Mouse (Mus musculus): ENCODE measurements at regions not wholly inside any gene's neighbourhood (a gene's known extent, or its start where the extent isn't known, plus 50 kb on each side); places are given as distances from the start of the nearest gene placed in this dataset.

- Histone ChIP-seq H3K9ac (ENCODE audit: low read length) (no peak overlapping the region), H3K36me3 (ENCODE audit: control insufficient read depth, insufficient read depth, low read length) (no peaks in the 10 kb centered on the region), H3K4me3 (replicated peaks; ENCODE audit: low read length) (no peak overlapping the region), H3K27ac (ENCODE audit: low read length) (no peak overlapping the region), H3K27me3 (ENCODE audit: control insufficient read depth, insufficient read depth, low read length) (no peaks in the 10 kb centered on the region), H3K4me2 (ENCODE audit: low read depth, low read length) (no peak overlapping the region), H3K9me3 (replicated peaks; ENCODE audit: control insufficient read depth, low read length) (no peaks in the 10 kb centered on the region), H3K4me1 (ENCODE audit: control insufficient read depth, insufficient read depth, low read length) (no peaks in the 10 kb centered on the region)
- no peak for ATAC-seq (ENCODE audit: insufficient read depth, low FRiP score)
- WGBS = 64% methylated on average over 2 of the region's 2 CpGs
Observed at GRCm38 (mm10) chr2:117656546-117657175, 313.9 kb upstream of the Rasgrp1 start.

GRCm38 (mm10) chr2:117660217-117660924 lies 317.6 kb upstream of the Rasgrp1 start:
- no peaks in the 10 kb centered on the region for H3K9me3 ChIP-seq (replicated peaks; ENCODE audit: control insufficient read depth, low read length)
- no peaks in the 10 kb centered on the region for H3K27me3 ChIP-seq (ENCODE audit: control insufficient read depth, insufficient read depth, low read length)
- no peak overlapping the region for H3K4me3 ChIP-seq (replicated peaks; ENCODE audit: low read length)
- H3K27ac ChIP-seq (ENCODE audit: low read length) = no peak overlapping the region
- H3K4me2 ChIP-seq (ENCODE audit: low read depth, low read length) = no peak overlapping the region
- H3K4me1 ChIP-seq (ENCODE audit: control insufficient read depth, insufficient read depth, low read length) = no peaks in the 10 kb centered on the region
- no peaks in the 10 kb centered on the region for H3K36me3 ChIP-seq (ENCODE audit: control insufficient read depth, insufficient read depth, low read length)
- 79% methylated on average over 3 of the region's 3 CpGs for WGBS
- no peak overlapping the region for H3K9ac ChIP-seq (ENCODE audit: low read length)
- no peak for ATAC-seq (ENCODE audit: insufficient read depth, low FRiP score)

- no peak overlapping the region for H3K27ac ChIP-seq (ENCODE audit: low read length)
- H3K4me2 ChIP-seq (ENCODE audit: low read depth, low read length) = no peak overlapping the region
- H3K4me1 ChIP-seq (ENCODE audit: control insufficient read depth, insufficient read depth, low read length) = no peaks in the 10 kb centered on the region
- H3K4me3 ChIP-seq (replicated peaks; ENCODE audit: low read length) = no peak overlapping the region
- no peaks in the 10 kb centered on the region for H3K9me3 ChIP-seq (replicated peaks; ENCODE audit: control insufficient read depth, low read length)
- ATAC-seq (ENCODE audit: insufficient read depth, low FRiP score) = no peak
- no peaks in the 10 kb centered on the region for H3K36me3 ChIP-seq (ENCODE audit: control insufficient read depth, insufficient read depth, low read length)
- no peak overlapping the region for H3K9ac ChIP-seq (ENCODE audit: low read length)
- H3K27me3 ChIP-seq (ENCODE audit: control insufficient read depth, insufficient read depth, low read length) = no peaks in the 10 kb centered on the region
Observed at GRCm38 (mm10) chr2:117662653-117663052, 319.9 kb upstream of the Rasgrp1 start.

- H3K4me3 ChIP-seq (replicated peaks; ENCODE audit: low read length) = no peak overlapping the region
- H3K9me3 ChIP-seq (replicated peaks; ENCODE audit: control insufficient read depth, low read length) = no peaks in the 10 kb centered on the region
- H3K27me3 ChIP-seq (ENCODE audit: control insufficient read depth, insufficient read depth, low read length) = no peaks in the 10 kb centered on the region
- no peaks in the 10 kb centered on the region for H3K4me1 ChIP-seq (ENCODE audit: control insufficient read depth, insufficient read depth, low read length)
- no peak overlapping the region for H3K9ac ChIP-seq (ENCODE audit: low read length)
- no peaks in the 10 kb centered on the region for H3K36me3 ChIP-seq (ENCODE audit: control insufficient read depth, insufficient read depth, low read length)
- no peak for ATAC-seq (ENCODE audit: insufficient read depth, low FRiP score)
- WGBS = 61% methylated on average over 3 of the region's 3 CpGs
- no peak overlapping the region for H3K27ac ChIP-seq (ENCODE audit: low read length)
- no peak overlapping the region for H3K4me2 ChIP-seq (ENCODE audit: low read depth, low read length)
Observed at GRCm38 (mm10) chr2:117666528-117666927, 323.7 kb upstream of the Rasgrp1 start.

- Histone ChIP-seq H3K9ac (ENCODE audit: low read length) (no peak overlapping the region), H3K4me3 (replicated peaks; ENCODE audit: low read length) (no peak overlapping the region), H3K27ac (ENCODE audit: low read length) (no peak overlapping the region), H3K36me3 (ENCODE audit: control insufficient read depth, insufficient read depth, low read length) (no peaks in the 10 kb centered on the region), H3K4me2 (ENCODE audit: low read depth, low read length) (no peak overlapping the region), H3K9me3 (replicated peaks; ENCODE audit: control insufficient read depth, low read length) (no peaks in the 10 kb centered on the region), H3K27me3 (ENCODE audit: control insufficient read depth, insufficient read depth, low read length) (no peaks in the 10 kb centered on the region), H3K4me1 (ENCODE audit: control insufficient read depth, insufficient read depth, low read length) (no peaks in the 10 kb centered on the region)
- no peak for ATAC-seq (ENCODE audit: insufficient read depth, low FRiP score)
Observed at GRCm38 (mm10) chr2:117668137-117668536, 325.3 kb upstream of the Rasgrp1 start.

- 84% methylated on average over 1 of the region's 1 CpGs for WGBS
- no peak overlapping the region for H3K4me3 ChIP-seq (replicated peaks; ENCODE audit: low read length)
- peaks cover 5% of the 10 kb centered on the region; the same call in 1 of the 2 replicates for H3K4me1 ChIP-seq (ENCODE audit: control insufficient read depth, insufficient read depth, low read length)
- no peaks in the 10 kb centered on the region for H3K27me3 ChIP-seq (ENCODE audit: control insufficient read depth, insufficient read depth, low read length)
- H3K4me2 ChIP-seq (ENCODE audit: low read depth, low read length) = no peak overlapping the region
- no peaks in the 10 kb centered on the region for H3K36me3 ChIP-seq (ENCODE audit: control insufficient read depth, insufficient read depth, low read length)
- H3K9me3 ChIP-seq (replicated peaks; ENCODE audit: control insufficient read depth, low read length) = no peaks in the 10 kb centered on the region
- no peak for ATAC-seq (ENCODE audit: insufficient read depth, low FRiP score)
- H3K27ac ChIP-seq (ENCODE audit: low read length) = no peak overlapping the region
- H3K9ac ChIP-seq (ENCODE audit: low read length) = no peak overlapping the region
Observed at GRCm38 (mm10) chr2:117674877-117675276, 332.1 kb upstream of the Rasgrp1 start.

- no peak overlapping the region for H3K27ac ChIP-seq (ENCODE audit: low read length)
- ATAC-seq (ENCODE audit: insufficient read depth, low FRiP score) = 0 out of 2 replicates have a peak, but pooled peaks have one; percentile 37
- H3K4me2 ChIP-seq (ENCODE audit: low read depth, low read length) = no peak overlapping the region
Observed at GRCm38 (mm10) chr2:117678650-117679049, 335.8 kb upstream of the Rasgrp1 start.

GRCm38 (mm10) chr2:117685836-117686453 lies 343.1 kb upstream of the Rasgrp1 start:
- no peaks in the 10 kb centered on the region for H3K27me3 ChIP-seq (ENCODE audit: control insufficient read depth, insufficient read depth, low read length)
- no peak overlapping the region for H3K4me3 ChIP-seq (replicated peaks; ENCODE audit: low read length)
- no peaks in the 10 kb centered on the region for H3K36me3 ChIP-seq (ENCODE audit: control insufficient read depth, insufficient read depth, low read length)
- peak; percentile 60; the same call in 1 of the 2 replicates for ATAC-seq (ENCODE audit: insufficient read depth, low FRiP score)
- no peak overlapping the region for H3K4me2 ChIP-seq (ENCODE audit: low read depth, low read length)
- H3K27ac ChIP-seq (ENCODE audit: low read length) = peak overlapping the region; percentile 29; the same call in 1 of the 2 replicates
- H3K9me3 ChIP-seq (replicated peaks; ENCODE audit: control insufficient read depth, low read length) = no peaks in the 10 kb centered on the region
- H3K4me1 ChIP-seq (ENCODE audit: control insufficient read depth, insufficient read depth, low read length) = no peaks in the 10 kb centered on the region
- 54% methylated on average over 4 of the region's 4 CpGs for WGBS
- H3K9ac ChIP-seq (ENCODE audit: low read length) = no peak overlapping the region

More at GRCm38 (mm10) chr2:117678650-117679049, 335.8 kb upstream of the Rasgrp1 start:
- Histone ChIP-seq H3K4me1 (ENCODE audit: control insufficient read depth, insufficient read depth, low read length) (peaks cover 5% of the 10 kb centered on the region; the same call in 1 of the 2 replicates), H3K9me3 (replicated peaks; ENCODE audit: control insufficient read depth, low read length) (no peaks in the 10 kb centered on the region), H3K27me3 (ENCODE audit: control insufficient read depth, insufficient read depth, low read length) (no peaks in the 10 kb centered on the region), H3K4me3 (replicated peaks; ENCODE audit: low read length) (no peak overlapping the region), H3K36me3 (ENCODE audit: control insufficient read depth, insufficient read depth, low read length) (no peaks in the 10 kb centered on the region), H3K9ac (ENCODE audit: low read length) (no peak overlapping the region)
- 22% methylated on average over 4 of the region's 4 CpGs for WGBS

GRCm38 (mm10) chr2:117693537-117693936 lies 350.7 kb upstream of the Rasgrp1 start:
- H3K4me2 ChIP-seq (ENCODE audit: low read depth, low read length) = no peak overlapping the region
- no peaks in the 10 kb centered on the region for H3K27me3 ChIP-seq (ENCODE audit: control insufficient read depth, insufficient read depth, low read length)
- WGBS = 56% methylated on average over 4 of the region's 4 CpGs
- H3K9ac ChIP-seq (ENCODE audit: low read length) = no peak overlapping the region
- H3K27ac ChIP-seq (ENCODE audit: low read length) = no peak overlapping the region; the same call in 1 of the 2 replicates
- H3K4me3 ChIP-seq (replicated peaks; ENCODE audit: low read length) = no peak overlapping the region
- no peaks in the 10 kb centered on the region for H3K36me3 ChIP-seq (ENCODE audit: control insufficient read depth, insufficient read depth, low read length)
- ATAC-seq (ENCODE audit: insufficient read depth, low FRiP score) = peak; percentile 29
- H3K4me1 ChIP-seq (ENCODE audit: control insufficient read depth, insufficient read depth, low read length) = no peaks in the 10 kb centered on the region
- H3K9me3 ChIP-seq (replicated peaks; ENCODE audit: control insufficient read depth, low read length) = no peaks in the 10 kb centered on the region
